Mouse (Mus musculus) midbrain, embryonic 13.5 days (tissue): ENCODE data around the gene Rassf5. TPM values are rescaled to one million over a fixed set of nuclear protein-coding genes. Genes with fewer than 3 reads are reported as not detected.

Source experiments
- ATAC-seq: fragments of 200-750 bp; cut with Nextera tagmentation; 2 replicates; pipeline ENCODE4 v1.8.0; 2017; ENCODE audit warnings: mild to moderate bottlenecking, moderate TSS enrichment, moderate library complexity
- H3K27ac ChIP-seq: fragments of 300-500 bp; sonication (generic); 2 replicates; pipeline ENCODE4 v1.5.1; 2015; ENCODE audit warnings: inconsistent platforms, mild to moderate bottlenecking, moderate library complexity
- H3K27me3 ChIP-seq: fragments of 300-500 bp; sonication (generic); 2 replicates; pipeline ENCODE4 v1.6.1; 2015; ENCODE audit warnings: mild to moderate bottlenecking, inconsistent platforms
- H3K36me3 ChIP-seq: fragments of 300-500 bp; sonication (generic); 2 replicates; pipeline ENCODE4 v1.6.1; 2015; ENCODE audit warnings: mild to moderate bottlenecking, inconsistent platforms
- H3K4me1 ChIP-seq: fragments of 300-500 bp; sonication (generic); replicated peaks from 2 replicates; pipeline ENCODE4 v1.6.1; 2015; ENCODE audit warnings: inconsistent platforms
- H3K4me2 ChIP-seq: fragments of 300-500 bp; sonication (generic); replicated peaks from 2 replicates; pipeline ENCODE4 v1.6.1; 2015; ENCODE audit warnings: moderate library complexity, mild to moderate bottlenecking, inconsistent platforms
- H3K4me3 ChIP-seq: fragments of 300-500 bp; sonication (generic); replicated peaks from 2 replicates; pipeline ENCODE4 v1.5.1; 2015; ENCODE audit warnings: mild to moderate bottlenecking, inconsistent platforms
- H3K9ac ChIP-seq: fragments of 300-500 bp; sonication (generic); replicated peaks from 2 replicates; pipeline ENCODE4 v1.6.1; 2015; ENCODE audit warnings: mild to moderate bottlenecking, inconsistent platforms
- H3K9me3 ChIP-seq: fragments of 300-500 bp; sonication (generic); 2 replicates; pipeline ENCODE4 v1.6.1; 2016; ENCODE audit warnings: mild to moderate bottlenecking, inconsistent platforms
- WGBS: fragments of 180-500 bp; shearing (Covaris S2); methylation state at CpG from one replicate; pipeline ENCODE4 v1.1.7; 2015; 5-methylcytosine and 5-hydroxymethylcytosine counted together
- polyA plus RNA-seq: library from polyadenylated mRNA; unstranded; fragments of >200 nt; fragmentation: Nextera tagmentation; extraction: Ambion mirVana; gene quantifications from 2 replicates; pipeline ENCODE4 v1.2.1, GENCODE M21; 2015

Rassf5 gene
- polyA plus RNA-seq, 1 experiment from 2014 or later: 1.9 TPM

GRCm38 (mm10) chr1:131224848-131225471 lies 20.1 kb downstream of the Rassf5 start:
- Histone ChIP-seq H3K36me3 (no peaks in the 10 kb centered on the region), H3K9ac (no peak overlapping the region), H3K4me1 (no peaks in the 10 kb centered on the region), H3K4me2 (no peak overlapping the region), H3K27me3 (no peaks in the 10 kb centered on the region), H3K4me3 (no peak overlapping the region), H3K9me3 (no peaks in the 10 kb centered on the region), H3K27ac (no peak overlapping the region)
- WGBS: 42% methylated on average over 12 of the region's 12 CpGs
- ATAC-seq: peak; percentile 71

GRCm38 (mm10) chr1:131223345-131223744 lies 21.7 kb downstream of the Rassf5 start:
- no peaks in the 10 kb centered on the region for H3K27me3 ChIP-seq
- H3K4me3 ChIP-seq: no peak overlapping the region
- no peaks in the 10 kb centered on the region for H3K4me1 ChIP-seq
- 93% methylated on average over 2 of the region's 2 CpGs for WGBS
- ATAC-seq: no peak
- no peaks in the 10 kb centered on the region for H3K9me3 ChIP-seq
- H3K27ac ChIP-seq: no peak overlapping the region
- no peaks in the 10 kb centered on the region for H3K36me3 ChIP-seq
- no peak overlapping the region for H3K9ac ChIP-seq
- H3K4me2 ChIP-seq: no peak overlapping the region

GRCm38 (mm10) chr1:131221822-131222590 lies 23.1 kb downstream of the Rassf5 start:
- WGBS: 92% methylated on average over 13 of the region's 13 CpGs
- Histone ChIP-seq H3K4me2 (no peak overlapping the region), H3K9me3 (no peaks in the 10 kb centered on the region), H3K4me1 (no peaks in the 10 kb centered on the region), H3K4me3 (no peak overlapping the region), H3K27me3 (no peaks in the 10 kb centered on the region), H3K9ac (no peak overlapping the region), H3K36me3 (no peaks in the 10 kb centered on the region), H3K27ac (no peak overlapping the region)
- ATAC-seq: no peak

- Histone ChIP-seq H3K4me1 (no peaks in the 10 kb centered on the region), H3K9ac (no peak overlapping the region), H3K36me3 (no peaks in the 10 kb centered on the region), H3K27me3 (no peaks in the 10 kb centered on the region), H3K4me2 (no peak overlapping the region), H3K9me3 (no peaks in the 10 kb centered on the region), H3K4me3 (no peak overlapping the region), H3K27ac (no peak overlapping the region)
- ATAC-seq: no peak
- WGBS: 92% methylated on average over 11 of the region's 11 CpGs
Measured at GRCm38 (mm10) chr1:131218933-131219332, 26.1 kb downstream of the Rassf5 start.

GRCm38 (mm10) chr1:131213361-131213760 lies 31.7 kb downstream of the Rassf5 start:
- Histone ChIP-seq H3K36me3 (no peaks in the 10 kb centered on the region), H3K4me1 (no peaks in the 10 kb centered on the region), H3K4me2 (no peak overlapping the region), H3K27me3 (no peaks in the 10 kb centered on the region), H3K9ac (no peak overlapping the region), H3K4me3 (no peak overlapping the region), H3K27ac (no peak overlapping the region), H3K9me3 (no peaks in the 10 kb centered on the region)
- WGBS: 79% methylated on average over 6 of the region's 6 CpGs
- ATAC-seq: no peak

GRCm38 (mm10) chr1:131212956-131213355 lies 32.1 kb downstream of the Rassf5 start:
- H3K27me3 ChIP-seq: no peaks in the 10 kb centered on the region
- H3K36me3 ChIP-seq: no peaks in the 10 kb centered on the region
- ATAC-seq: no peak
- 81% methylated on average over 5 of the region's 5 CpGs for WGBS
- no peak overlapping the region for H3K27ac ChIP-seq
- no peaks in the 10 kb centered on the region for H3K4me1 ChIP-seq
- H3K4me2 ChIP-seq: no peak overlapping the region
- H3K4me3 ChIP-seq: no peak overlapping the region
- no peaks in the 10 kb centered on the region for H3K9me3 ChIP-seq
- no peak overlapping the region for H3K9ac ChIP-seq

- no peak overlapping the region for H3K9ac ChIP-seq
- ATAC-seq: no peak
Measured at GRCm38 (mm10) chr1:131211655-131212054, 33.4 kb downstream of the Rassf5 start.

GRCm38 (mm10) chr1:131209971-131210426 lies 35.1 kb downstream of the Rassf5 start:
- no peak overlapping the region for H3K27ac ChIP-seq

More at GRCm38 (mm10) chr1:131211655-131212054, 33.4 kb downstream of the Rassf5 start:
- Histone ChIP-seq H3K4me3 (no peak overlapping the region), H3K27ac (no peak overlapping the region), H3K27me3 (no peaks in the 10 kb centered on the region), H3K36me3 (no peaks in the 10 kb centered on the region), H3K9me3 (no peaks in the 10 kb centered on the region), H3K4me2 (no peak overlapping the region), H3K4me1 (no peaks in the 10 kb centered on the region)
- 89% methylated on average over 1 of the region's 1 CpGs for WGBS

GRCm38 (mm10) chr1:131208800-131209199 lies 36.3 kb downstream of the Rassf5 start:
- no peaks in the 10 kb centered on the region for H3K27me3 ChIP-seq
- 54% methylated on average over 6 of the region's 6 CpGs for WGBS
- no peak for ATAC-seq
- H3K9me3 ChIP-seq: no peaks in the 10 kb centered on the region
- no peak overlapping the region for H3K4me2 ChIP-seq
- no peaks in the 10 kb centered on the region for H3K4me1 ChIP-seq
- H3K4me3 ChIP-seq: no peak overlapping the region
- H3K9ac ChIP-seq: no peak overlapping the region
- H3K27ac ChIP-seq: no peak overlapping the region
- H3K36me3 ChIP-seq: no peaks in the 10 kb centered on the region

More at GRCm38 (mm10) chr1:131209971-131210426, 35.1 kb downstream of the Rassf5 start:
- Histone ChIP-seq H3K27me3 (no peaks in the 10 kb centered on the region), H3K9ac (no peak overlapping the region), H3K4me2 (no peak overlapping the region), H3K36me3 (no peaks in the 10 kb centered on the region), H3K9me3 (no peaks in the 10 kb centered on the region), H3K4me3 (no peak overlapping the region), H3K4me1 (no peaks in the 10 kb centered on the region)
- no peak for ATAC-seq
- WGBS: 76% methylated on average over 8 of the region's 8 CpGs

- Histone ChIP-seq H3K9me3 (no peaks in the 10 kb centered on the region), H3K36me3 (no peaks in the 10 kb centered on the region), H3K4me2 (no peak overlapping the region), H3K9ac (no peak overlapping the region), H3K27me3 (no peaks in the 10 kb centered on the region), H3K27ac (no peak overlapping the region), H3K4me1 (no peaks in the 10 kb centered on the region), H3K4me3 (no peak overlapping the region)
- WGBS: 89% methylated on average over 5 of the region's 5 CpGs
- ATAC-seq: 0 out of 2 replicates have a peak, but pooled peaks have one; percentile 7
Measured at GRCm38 (mm10) chr1:131208081-131208480, 37.0 kb downstream of the Rassf5 start.

GRCm38 (mm10) chr1:131207531-131207930 lies 37.5 kb downstream of the Rassf5 start:
- 10% methylated on average over 5 of the region's 5 CpGs for WGBS
- Histone ChIP-seq H3K27me3 (no peaks in the 10 kb centered on the region), H3K27ac (no peak overlapping the region), H3K9ac (no peak overlapping the region), H3K4me1 (no peaks in the 10 kb centered on the region), H3K4me2 (no peak overlapping the region), H3K4me3 (no peak overlapping the region), H3K36me3 (no peaks in the 10 kb centered on the region), H3K9me3 (no peaks in the 10 kb centered on the region)
- peak; percentile 56 for ATAC-seq

- 88% methylated on average over 5 of the region's 5 CpGs for WGBS
Measured at GRCm38 (mm10) chr1:131206342-131206741, 38.7 kb downstream of the Rassf5 start.

More at GRCm38 (mm10) chr1:131206342-131206741, 38.7 kb downstream of the Rassf5 start:
- H3K9me3 ChIP-seq: no peaks in the 10 kb centered on the region
- no peak for ATAC-seq
- H3K36me3 ChIP-seq: no peaks in the 10 kb centered on the region
- H3K4me3 ChIP-seq: no peak overlapping the region
- no peaks in the 10 kb centered on the region for H3K4me1 ChIP-seq
- H3K4me2 ChIP-seq: no peak overlapping the region
- no peak overlapping the region for H3K27ac ChIP-seq
- no peak overlapping the region for H3K9ac ChIP-seq
- no peaks in the 10 kb centered on the region for H3K27me3 ChIP-seq
